Mouse (Mus musculus) stomach, postnatal 0 days (tissue): Measurements from ENCODE around the gene Rmnd5b.

Experiments used
- CTCF ChIP-seq: IDR thresholded peaks from 2 replicates; pipeline ENCODE4 v1.5.1; 2016; ENCODE audit warnings: antibody characterized with exemption, low read depth, mild to moderate bottlenecking, moderate library complexity
- EP300 ChIP-seq: optimal IDR thresholded peaks from 2 replicates; pipeline ENCODE3; 2016; ENCODE audit warnings: antibody characterized with exemption

DNA sequence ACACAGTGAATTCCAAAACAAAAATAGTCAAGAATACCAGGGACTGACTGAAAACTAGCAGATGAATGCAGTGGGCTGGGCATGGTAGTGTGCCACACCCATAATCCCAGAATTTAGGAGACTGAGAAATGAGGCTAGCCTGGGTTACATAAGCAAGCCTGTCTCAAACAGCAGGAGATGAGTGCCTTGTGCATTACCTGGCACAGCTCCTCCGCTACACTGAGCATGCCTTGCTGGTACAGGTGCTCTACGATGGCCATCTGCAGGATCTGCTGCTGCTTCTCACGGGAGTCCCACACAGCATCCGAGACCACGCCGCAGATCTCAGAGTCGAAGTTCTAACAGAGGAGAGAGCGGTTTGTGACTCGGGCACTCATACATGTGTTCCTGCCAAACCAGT lies 8.3 kb downstream of the Rmnd5b start:
- no peak for TF ChIP-seq CTCF
- TF ChIP-seq EP300, result no peak
